Mouse (Mus musculus): ENCODE data around the gene Col9a1. TPM values are rescaled to one million over a fixed set of nuclear protein-coding genes. Genes with fewer than 3 reads are reported as not detected.

Col9a1 gene
- total RNA-seq, 4 experiments from 2014 or later, result 0.26 to 0.77 (median 0.65) TPM

DNA sequence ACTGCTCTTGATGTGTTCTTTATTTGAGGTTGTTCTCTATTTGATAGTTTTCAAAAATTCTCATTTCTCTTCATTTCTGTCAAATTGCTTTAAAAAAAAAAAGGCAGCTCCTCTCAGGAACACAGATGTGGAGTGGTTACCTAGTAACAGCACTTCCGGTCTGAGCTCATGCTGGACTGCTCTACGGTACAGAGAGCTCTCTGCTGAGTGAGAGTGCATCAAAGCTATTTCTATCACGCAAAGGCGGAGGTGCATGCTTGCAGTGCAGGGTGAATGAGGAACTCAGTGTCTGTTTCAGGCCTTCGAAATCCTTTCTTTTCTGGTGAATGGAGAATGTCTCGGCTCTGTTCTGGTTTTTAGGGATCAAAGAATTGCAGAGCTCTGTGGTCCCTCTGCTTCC is 41.6 kb downstream of the Col9a1 start:
- no peak for DNase-seq (ENCODE audit: low spot score in 2 of 2)

DNA sequence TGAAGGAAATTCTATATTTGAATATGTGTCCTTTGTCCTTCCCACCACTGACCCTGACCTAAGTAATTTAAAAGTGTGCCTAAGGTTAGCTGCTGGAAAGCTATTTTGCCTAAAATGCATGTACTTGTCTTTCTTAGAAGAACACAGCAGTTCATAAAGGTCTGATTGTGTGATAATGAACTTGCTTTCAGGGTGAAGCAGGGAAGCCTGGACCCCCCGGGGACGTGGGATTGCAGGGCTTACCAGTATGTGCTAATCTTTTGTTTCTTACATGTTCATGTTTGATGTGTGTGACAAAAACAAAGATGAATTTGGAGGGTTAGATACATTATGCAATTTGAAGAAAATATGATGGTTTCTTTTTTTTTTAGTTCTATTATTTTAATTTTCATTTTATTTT is 44.8 kb downstream of the Col9a1 start:
- DNase-seq (ENCODE audit: low spot score in 2 of 2), result no peak

- DNase-seq (ENCODE audit: low spot score in 2 of 2), result peak in 1 of 2 experiments; percentile 39
These were observed 45.7 kb downstream of the Col9a1 start for GRCm38 (mm10) chr1:24222981-24223612.

DNA sequence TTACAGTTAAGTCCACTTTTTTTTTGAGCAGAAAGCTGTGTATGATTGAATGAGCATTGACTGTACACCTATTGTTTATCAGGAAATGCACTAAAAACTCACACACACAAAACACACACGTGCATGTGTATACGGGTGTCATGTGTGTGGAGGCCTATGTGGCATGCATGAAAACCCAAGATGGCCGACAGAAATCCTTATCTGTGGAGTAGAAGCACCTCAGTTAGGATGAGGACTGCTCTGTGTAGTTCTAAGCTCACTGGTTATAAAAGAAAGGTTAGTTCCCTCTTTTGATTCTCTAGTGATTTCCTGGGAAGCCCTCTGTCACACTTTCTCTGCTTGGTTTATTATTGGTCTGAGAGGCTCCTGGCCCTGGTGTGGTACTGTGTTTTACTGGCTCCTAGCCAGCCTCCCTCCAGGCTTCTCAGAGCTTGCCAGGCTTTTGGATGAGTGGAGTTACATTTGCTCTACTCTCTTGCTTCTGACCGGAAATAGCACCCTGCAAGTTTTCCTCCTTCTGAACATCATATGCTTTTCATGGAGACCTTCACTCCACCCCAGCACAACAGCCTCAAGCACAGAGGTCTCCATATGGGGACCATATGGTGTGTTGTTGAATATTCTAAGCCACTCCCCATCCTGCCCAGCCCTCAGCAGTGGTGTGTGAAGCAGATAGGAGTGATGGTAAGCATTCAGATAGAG is 48.6 kb downstream of the Col9a1 start:
- peak in 1 of 2 experiments; percentile 55 for DNase-seq (ENCODE audit: low spot score in 2 of 2)

DNA sequence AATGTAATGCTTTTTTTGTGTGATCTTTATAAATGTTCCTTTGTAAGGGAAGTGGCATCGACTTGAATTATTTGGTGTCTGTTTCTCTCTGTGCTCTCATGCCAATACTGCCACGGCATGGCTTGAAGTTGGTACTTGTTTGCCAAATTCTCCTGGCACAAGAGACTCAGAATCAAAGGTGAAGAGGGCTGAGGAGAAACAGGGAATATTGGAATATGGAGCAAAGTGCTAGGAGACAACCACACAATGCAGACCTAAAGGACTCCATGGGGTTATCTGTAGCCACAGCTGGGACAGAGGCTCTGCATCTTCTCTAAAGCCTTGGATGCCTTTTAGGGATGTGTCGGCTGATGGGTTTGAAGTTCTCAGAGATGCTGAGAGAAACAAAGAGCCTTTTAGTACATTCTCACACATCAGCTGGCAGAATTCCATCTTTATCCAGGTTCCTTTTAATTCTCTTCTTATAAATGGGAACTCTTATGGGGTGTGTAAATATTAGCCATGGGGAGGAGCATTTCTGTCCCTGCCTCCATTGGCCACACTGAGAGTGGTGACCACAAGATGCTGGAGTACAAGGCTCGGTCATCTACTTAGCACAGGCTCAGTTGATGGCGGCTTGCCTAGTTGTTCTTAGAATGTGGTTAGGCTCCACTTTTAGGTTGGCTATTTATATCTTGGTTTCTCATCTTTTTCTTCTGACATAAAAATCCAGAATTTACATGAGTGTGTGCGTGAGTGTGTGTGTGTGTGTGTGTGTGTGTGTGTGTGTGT is 49.7 kb downstream of the Col9a1 start:
- DNase-seq (ENCODE audit: low spot score in 2 of 2), result no peak

DNA sequence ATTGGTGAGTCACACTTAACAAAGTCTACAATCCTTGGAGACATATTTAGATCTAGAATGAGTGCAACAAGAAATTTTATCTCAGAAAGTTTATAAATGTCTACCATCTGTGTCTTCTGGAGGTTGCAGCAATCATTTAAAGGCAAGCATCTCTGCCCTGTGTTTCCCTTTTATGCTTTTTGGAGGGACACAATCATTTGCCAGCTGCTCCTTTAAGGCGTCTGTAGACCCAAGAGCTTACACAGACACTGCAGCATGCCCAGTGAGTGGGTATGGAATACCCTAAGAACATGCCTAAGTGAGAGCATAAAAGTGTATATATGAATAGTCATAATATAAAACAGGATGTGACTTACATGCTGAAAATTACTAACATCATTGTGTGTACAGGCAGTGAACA is 52.1 kb downstream of the Col9a1 start:
- DNase-seq (ENCODE audit: low spot score in 2 of 2), result peak in 1 of 2 experiments; percentile 67

DNA sequence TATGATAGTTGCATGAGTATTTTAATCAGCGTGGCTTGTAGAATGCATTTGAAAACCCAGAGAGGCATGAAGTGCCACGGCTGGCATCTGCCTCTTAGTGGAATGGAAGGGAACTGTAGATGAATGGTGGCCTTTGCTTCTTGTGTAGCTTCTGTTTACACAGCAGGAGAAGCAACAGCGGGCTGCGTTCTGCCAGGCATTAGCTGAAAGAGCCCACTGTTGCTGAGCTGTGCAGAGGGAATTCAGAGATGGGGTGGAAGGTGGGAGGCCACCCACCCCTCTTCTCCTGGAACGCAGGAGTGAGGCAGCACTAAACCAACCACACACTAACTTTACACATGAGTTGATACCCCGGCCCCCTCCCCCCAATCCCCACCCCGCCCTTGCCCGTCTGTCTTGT is 53.0 kb downstream of the Col9a1 start:
- DNase-seq (ENCODE audit: low spot score in 2 of 2), result no peak

DNA sequence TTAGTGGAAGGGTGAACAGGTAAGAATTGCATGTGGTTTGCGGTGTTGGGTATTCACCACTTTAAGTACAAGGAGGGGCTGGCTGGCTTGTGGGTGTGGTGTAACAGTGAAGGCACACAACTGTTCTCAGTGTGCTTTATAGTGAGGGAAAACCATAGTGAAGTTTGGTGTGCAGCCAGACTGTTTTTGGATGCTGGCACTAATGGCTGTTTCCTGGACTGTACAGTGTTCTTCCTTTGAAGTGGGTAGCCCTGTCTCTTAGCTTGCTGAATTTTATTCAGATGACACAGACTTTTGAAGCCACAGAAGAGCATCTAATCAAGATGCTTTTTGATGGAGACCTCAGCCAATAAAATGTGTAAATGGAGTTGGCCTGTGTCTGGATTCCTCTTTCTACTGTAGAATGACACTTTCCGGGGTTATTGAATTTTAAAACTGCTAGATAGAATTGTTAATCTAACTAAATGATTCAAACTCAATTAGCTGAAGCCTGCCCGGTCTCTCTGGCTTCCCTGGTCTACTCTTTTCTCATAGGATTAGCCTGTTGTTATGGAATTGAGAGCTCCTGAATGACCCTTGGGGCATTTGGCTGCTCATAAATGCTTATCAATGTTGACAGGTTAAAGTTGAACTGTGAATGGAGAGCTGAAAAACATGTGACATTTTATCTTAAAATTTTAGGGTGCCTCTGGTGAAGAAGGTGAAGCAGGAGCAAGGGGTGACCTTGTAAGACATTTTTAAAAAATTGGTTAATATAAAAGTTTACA is 54.3 kb downstream of the Col9a1 start:
- no peak for DNase-seq (ENCODE audit: low spot score in 2 of 2)

GRCm38 (mm10) chr1:24236330-24236729 is 58.9 kb downstream of the Col9a1 start:
- DNase-seq (ENCODE audit: low spot score in 2 of 2), result no peak

- DNase-seq (ENCODE audit: low spot score in 2 of 2), result no peak
These were observed 62.8 kb downstream of the Col9a1 start for GRCm38 (mm10) chr1:24240039-24240691.

GRCm38 (mm10) chr1:24244931-24245330 is 67.5 kb downstream of the Col9a1 start:
- DNase-seq (ENCODE audit: low spot score in 2 of 2), result no peak

GRCm38 (mm10) chr1:24245700-24246375 is 68.4 kb downstream of the Col9a1 start:
- no peak for DNase-seq (ENCODE audit: low spot score in 2 of 2)

GRCm38 (mm10) chr1:24248294-24249104 is 71.1 kb downstream of the Col9a1 start:
- no peak for DNase-seq (ENCODE audit: low spot score in 2 of 2)

DNA sequence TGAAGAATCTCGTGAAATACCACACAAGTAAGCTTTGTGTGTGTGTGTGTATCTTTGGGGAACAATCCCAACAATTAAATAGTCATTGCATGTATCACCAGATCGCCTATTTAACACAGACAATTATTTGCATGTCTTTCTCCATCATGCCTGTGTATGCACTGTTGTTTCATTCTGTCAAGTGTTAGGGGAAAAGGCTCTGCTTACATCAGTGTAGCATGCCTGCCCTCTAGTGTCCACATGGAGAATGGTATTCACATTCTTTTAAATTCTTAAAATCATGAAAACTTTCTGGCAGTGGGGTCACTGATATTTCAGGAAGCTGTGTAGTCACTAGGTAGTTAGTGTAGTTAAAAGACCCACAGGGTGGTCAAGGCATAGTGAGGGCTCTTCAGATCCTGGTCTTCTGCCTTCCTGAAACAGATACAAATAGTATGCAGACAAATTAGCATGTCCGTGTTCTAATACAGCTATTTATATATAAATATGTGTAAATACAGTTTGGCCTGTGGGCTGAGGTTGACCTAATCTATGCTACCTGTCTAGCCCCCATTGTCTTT is 71.8 kb downstream of the Col9a1 start:
- no peak for DNase-seq (ENCODE audit: low spot score in 2 of 2)

- DNase-seq (ENCODE audit: low spot score in 2 of 2), result no peak
These were observed 80.6 kb downstream of the Col9a1 start for GRCm38 (mm10) chr1:24257961-24258360.

DNA sequence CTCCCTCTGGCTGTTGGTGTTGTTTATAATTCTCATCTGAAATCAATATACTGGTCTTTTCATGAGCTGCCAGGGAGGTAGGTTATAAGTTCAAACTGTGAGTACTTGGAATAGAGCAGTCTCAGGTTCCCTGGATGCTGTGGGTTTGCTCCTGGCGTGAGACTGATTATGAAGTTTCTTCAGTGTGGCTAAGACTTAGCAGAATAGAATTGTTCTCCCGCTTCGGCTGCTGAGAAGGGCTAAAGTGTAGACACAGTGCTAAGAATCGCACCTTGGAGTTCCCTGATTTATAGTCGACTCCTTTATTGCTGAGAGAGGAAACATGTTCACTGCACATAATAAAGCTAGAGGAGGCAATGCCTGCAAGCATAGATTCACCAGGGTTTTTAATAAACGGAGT is 82.0 kb downstream of the Col9a1 start:
- DNase-seq (ENCODE audit: low spot score in 2 of 2), result no peak

DNA sequence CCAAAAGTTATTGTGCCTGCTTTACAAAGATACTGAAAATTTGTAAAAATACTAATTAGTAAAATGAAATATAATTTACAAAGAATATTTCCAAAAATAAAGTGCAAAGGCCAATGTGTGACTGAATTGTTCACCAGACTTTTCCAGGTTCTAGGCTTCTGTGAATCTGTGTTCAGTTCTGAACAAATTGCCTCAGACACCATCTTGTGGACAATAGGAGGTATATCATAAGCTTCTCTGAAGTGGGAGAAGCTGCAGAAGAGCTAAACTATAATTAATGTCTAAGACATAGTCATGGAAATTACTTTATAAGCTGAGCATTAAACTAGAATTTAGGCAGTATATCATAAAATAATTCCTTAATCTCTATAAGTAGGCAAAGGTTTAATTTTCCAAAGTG is 83.8 kb downstream of the Col9a1 start:
- no peak for DNase-seq (ENCODE audit: low spot score in 2 of 2)

DNA sequence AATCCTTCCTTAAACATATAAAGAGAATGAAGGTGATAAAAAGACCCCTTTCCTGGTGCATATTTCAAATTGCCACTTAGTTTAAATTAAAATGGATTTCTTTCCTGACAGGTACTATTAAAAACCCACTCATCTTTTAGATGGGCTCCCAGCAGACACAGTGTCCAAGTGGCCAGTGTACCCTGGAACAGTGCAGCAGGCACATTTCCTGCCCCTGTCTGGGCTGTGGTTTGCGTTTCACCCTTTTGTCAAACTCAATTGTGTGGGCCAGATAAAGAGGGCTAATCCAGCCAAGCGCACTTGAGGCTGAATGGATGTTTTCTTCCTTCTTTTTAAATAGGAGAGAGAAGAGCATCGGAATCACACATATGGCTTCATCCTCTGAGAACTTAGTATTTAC is 89.6 kb downstream of the Col9a1 start:
- DNase-seq (ENCODE audit: low spot score in 2 of 2), result no peak

GRCm38 (mm10) chr1:24286360-24286759 is 109.0 kb downstream of the Col9a1 start:
- no peak for DNase-seq (ENCODE audit: low spot score in 2 of 2)
